Mouse (Mus musculus) CH12.LX (cell line): ENCODE measurements around the gene Pofut1. TPM values are rescaled to one million over a fixed set of nuclear protein-coding genes. Genes with fewer than 3 reads are reported as not detected.
A peak's percentile ranks its signal among the peaks of the same experiment; 100 is the strongest.

ENCODE experiments used
- DNase-seq: peaks from one replicate; pipeline ENCODE4 v3.0.0-alpha.2; 2013; ENCODE audit errors: extremely low read depth
- H3K27ac ChIP-seq: 2 replicates; pipeline ENCODE4 v1.5.1; 2012; ENCODE audit warnings: low read depth, mild to moderate bottlenecking, control low read depth, moderate library complexity; ENCODE audit not compliant: insufficient read depth
- H3K27me3 ChIP-seq: replicated peaks from 2 replicates; pipeline ENCODE3; 2012; ENCODE audit warnings: inconsistent platforms
- H3K36me3 ChIP-seq, 2 experiments: replicated peaks in 1 of 2; 2 replicates each; pipeline versions ENCODE3 to v1.6.1; 2012; ENCODE audit warnings: inconsistent platforms in 1 of 2, low read length in 1 of 2, mild to moderate bottlenecking in 1 of 2, mixed read lengths in 1 of 2, moderate library complexity in 1 of 2; ENCODE audit not compliant: control insufficient read depth in 1 of 2, insufficient read depth in 1 of 2
- H3K4me1 ChIP-seq, 2 experiments: 2 replicates each; pipeline ENCODE4 v1.6.1; 2012; ENCODE audit warnings: inconsistent platforms in 1 of 2, moderate library complexity in 1 of 2; ENCODE audit not compliant: insufficient read depth in 2 of 2, control insufficient read depth in 1 of 2
- H3K4me2 ChIP-seq: 2 replicates; pipeline ENCODE4 v1.6.1; 2012; ENCODE audit warnings: low read depth, mild to moderate bottlenecking, control low read depth; ENCODE audit not compliant: poor library complexity, insufficient read depth, severe bottlenecking
- H3K4me3 ChIP-seq, 3 experiments: fragments of 150-350 bp in 1 of 3; sonication (generic) in 1 of 3; replicated peaks in 1 of 3; 2 replicates each; pipeline versions ENCODE3 to v1.5.1; 2011 to 2012; ENCODE audit warnings: low read depth in 2 of 3, low read length in 2 of 3, mild to moderate bottlenecking in 2 of 3, moderate library complexity in 2 of 3, control low read depth in 1 of 3, improper control_type of control experiment in 1 of 3, inconsistent platforms in 1 of 3, mixed read lengths in 1 of 3; ENCODE audit not compliant: poor library complexity in 1 of 3
- H3K79me2 ChIP-seq: replicated peaks from 2 replicates; pipeline ENCODE4 v1.6.1; 2012; ENCODE audit warnings: mild to moderate bottlenecking, moderate library complexity; ENCODE audit not compliant: control insufficient read depth, poor library complexity, insufficient read depth, severe bottlenecking; ENCODE audit errors: extremely low read depth
- H3K9ac ChIP-seq: 2 replicates; pipeline ENCODE4 v1.6.1; 2012; ENCODE audit warnings: low read depth, mild to moderate bottlenecking, control low read depth, moderate library complexity; ENCODE audit not compliant: insufficient read depth
- H3K9me3 ChIP-seq: replicated peaks from 2 replicates; pipeline ENCODE3; 2012; ENCODE audit warnings: low read length, inconsistent platforms, mixed read lengths
- BHLHE40 ChIP-seq: IDR thresholded peaks from 2 replicates; pipeline ENCODE4 v1.6.1; 2011; ENCODE audit warnings: mild to moderate bottlenecking, low read depth, low read length, improper control_type of control experiment
- CHD1 ChIP-seq: IDR thresholded peaks from 2 replicates; pipeline ENCODE4 v1.6.1; 2012; ENCODE audit warnings: low read depth, low read length, improper control_type of control experiment, inconsistent platforms
- CTCF ChIP-seq, 2 experiments: IDR thresholded peaks in 1 of 2; conservative IDR thresholded peaks in 1 of 2; 2 replicates each; pipeline ENCODE4 v1.5.1; 2011 to 2012; ENCODE audit warnings: low read depth in 2 of 2, low read length in 2 of 2, improper control_type of control experiment in 1 of 2, inconsistent platforms in 1 of 2, mild to moderate bottlenecking in 1 of 2, moderate library complexity in 1 of 2
- E2F4 ChIP-seq: IDR thresholded peaks from 2 replicates; pipeline ENCODE4 v1.6.1; 2011; ENCODE audit warnings: low read depth, low read length, improper control_type of control experiment; ENCODE audit not compliant: insufficient replicate concordance
- ELF1 ChIP-seq: IDR thresholded peaks from 2 replicates; pipeline ENCODE4 v1.6.1; 2014; ENCODE audit warnings: low read depth, mild to moderate bottlenecking, inconsistent platforms, low read length, improper control_type of control experiment
- EP300 ChIP-seq: IDR thresholded peaks from 2 replicates; pipeline ENCODE4 v1.6.1; 2011; ENCODE audit warnings: low read length, improper control_type of control experiment
- ETS1 ChIP-seq: conservative IDR thresholded peaks from 2 replicates; pipeline ENCODE4 v1.6.1; 2012; ENCODE audit warnings: low read depth, mild to moderate bottlenecking, inconsistent platforms, low read length, improper control_type of control experiment, moderate library complexity
- GABPA ChIP-seq: IDR thresholded peaks from 2 replicates; pipeline ENCODE4 v1.6.1; 2012; ENCODE audit warnings: low read depth, low read length, improper control_type of control experiment, inconsistent platforms; ENCODE audit not compliant: insufficient replicate concordance
- IRF4 ChIP-seq: IDR thresholded peaks from 2 replicates; pipeline ENCODE4 v1.6.1; 2014; ENCODE audit warnings: low read depth, mild to moderate bottlenecking, inconsistent platforms, low read length, improper control_type of control experiment
- JUND ChIP-seq: conservative IDR thresholded peaks from 2 replicates; pipeline ENCODE4 v1.6.1; 2011; ENCODE audit warnings: low read depth, low read length, improper control_type of control experiment
- MAFK ChIP-seq: IDR thresholded peaks from 2 replicates; pipeline ENCODE4 v1.6.1; 2011; ENCODE audit warnings: low read length, improper control_type of control experiment; ENCODE audit not compliant: insufficient replicate concordance
- MAX ChIP-seq: IDR thresholded peaks from 2 replicates; pipeline ENCODE4 v1.6.1; 2011; ENCODE audit warnings: low read length, improper control_type of control experiment
- MEF2A ChIP-seq: IDR thresholded peaks from 2 replicates; pipeline ENCODE4 v1.6.1; 2014; ENCODE audit warnings: low read depth, mild to moderate bottlenecking, inconsistent platforms, low read length, improper control_type of control experiment, borderline replicate concordance
- NELFE ChIP-seq: IDR thresholded peaks from 2 replicates; pipeline ENCODE4 v1.6.1; 2011; ENCODE audit warnings: low read depth, low read length, improper control_type of control experiment
- PAX5 ChIP-seq: IDR thresholded peaks from 2 replicates; pipeline ENCODE4 v1.6.1; 2012; ENCODE audit warnings: low read length, inconsistent platforms, mixed read lengths
- RCOR1 ChIP-seq: conservative IDR thresholded peaks from 2 replicates; pipeline ENCODE4 v1.6.1; 2012; ENCODE audit warnings: low read depth, mild to moderate bottlenecking, inconsistent platforms, low read length, improper control_type of control experiment
- SMC3 ChIP-seq: IDR thresholded peaks from 2 replicates; pipeline ENCODE4 v1.6.1; 2011; ENCODE audit warnings: low read depth, low read length, improper control_type of control experiment
- UBTF ChIP-seq: IDR thresholded peaks from 2 replicates; pipeline ENCODE4 v1.6.1; 2012; ENCODE audit warnings: low read depth, mild to moderate bottlenecking, inconsistent platforms, low read length, improper control_type of control experiment, moderate library complexity
- ZC3H11A ChIP-seq: IDR thresholded peaks from 2 replicates; pipeline ENCODE4 v1.6.1; 2012; ENCODE audit warnings: low read depth, mild to moderate bottlenecking, inconsistent platforms, low read length, improper control_type of control experiment
- dilution Hi-C: fragments of 300-500 bp; cut with MboI; formaldehyde crosslinking; loops from 2 replicates; pipeline ENCODE4 v1.14.3; 2020; ENCODE audit warnings: low sequenced_read_pairs; ENCODE audit not compliant: extremely low pct_unique_long_range_greater_than_20kb, extremely low pct_ligation_motif_present
- in situ Hi-C: fragments of 300-500 bp; cut with MboI; formaldehyde crosslinking; loops from 3 replicates; pipeline ENCODE4 v1.14.3; 2019; ENCODE audit warnings: low sequenced_read_pairs, low pct_ligation_motif_present, low pct_unique_long_range_greater_than_20kb, mixed read lengths
- polyA plus RNA-seq: library from polyadenylated mRNA; unstranded; fragments of >175 nt; gene quantifications from 2 replicates; pipeline ENCODE4 v1.2.1, GENCODE M21; 2012; ENCODE audit warnings: low read depth; ENCODE audit not compliant: insufficient read length
- total RNA-seq, 2 experiments: library from RNA; depleted of rRNA; stranded (reverse); fragments of 300-350 nt in 1 of 2; fragments of >200 nt in 1 of 2; gene quantifications; 2 replicates each; pipeline ENCODE4 v1.2.3; 2012 to 2014

Pofut1 gene
- total and polyA plus RNA-seq, 3 experiments = 15.0 to 25.6 (median 22.8) TPM

DNA sequence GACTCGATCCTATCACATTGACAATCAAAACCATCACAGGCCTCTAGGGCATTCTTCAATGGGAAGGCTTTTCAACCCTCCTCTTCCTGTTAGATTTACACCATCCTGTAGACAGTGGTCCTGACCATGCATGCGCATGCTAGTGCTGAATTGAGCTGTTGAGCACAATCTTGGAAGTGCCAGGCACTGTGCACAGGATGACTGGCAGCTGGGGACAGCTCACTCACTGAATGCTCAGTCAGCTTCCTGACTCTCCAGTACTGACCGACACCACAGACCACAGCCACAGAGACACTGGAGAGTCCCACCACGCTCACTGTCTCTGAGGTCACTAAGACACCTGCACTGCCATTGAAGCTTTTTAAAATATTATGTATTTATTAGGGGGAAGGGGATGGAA, 25.9 kb upstream of the Pofut1 start:
- Histone ChIP-seq H3K27ac (no peak overlapping the region), H3K27me3 (no peaks in the 10 kb centered on the region), H3K4me2 (no peak overlapping the region), H3K9me3 (no peaks in the 10 kb centered on the region), H3K36me3 (peaks cover 0 to 16% of the 10 kb centered on the region in 2 experiments), H3K79me2 (no peaks in the 10 kb centered on the region), H3K4me1 (peaks cover 9 to 24% of the 10 kb centered on the region in 2 experiments), H3K9ac (no peak overlapping the region), H3K4me3 (no peak overlapping the region)
- in situ Hi-C loops = no loop called here
- TF ChIP-seq E2F4 (no peak), ETS1 (0 out of 2 replicates have a peak, but pooled peaks have one; percentile 14)
- dilution Hi-C loops = no loop called here
- no peak for DNase-seq

- no peak for TF ChIP-seq ETS1
- no peak for TF ChIP-seq MEF2A
- no peak for TF ChIP-seq SMC3
- no peak for TF ChIP-seq GABPA
- TF ChIP-seq CHD1 = no peak
- no peak for TF ChIP-seq MAX
- TF ChIP-seq MAFK = no peak
- TF ChIP-seq CTCF (conservative IDR thresholded peaks at IDR 0.05 in 1 of 2, IDR thresholded peaks at IDR 0.05 in 1 of 2; ENCODE audit: low read depth in 2 of 2, low read length in 2 of 2) = no peak
- no peak for TF ChIP-seq PAX5
- TF ChIP-seq NELFE = no peak
- TF ChIP-seq IRF4 = no peak
- no peak for TF ChIP-seq BHLHE40
- no peak for TF ChIP-seq ELF1
- no peak for TF ChIP-seq ZC3H11A
- no peak for TF ChIP-seq RCOR1
- no peak for TF ChIP-seq UBTF
- no peak for TF ChIP-seq JUND
- no peak for TF ChIP-seq EP300
- TF ChIP-seq, all 38 proteins: peak for 0
- Histone ChIP-seq H3K27ac (no peak overlapping the region), H3K36me3 (peaks cover 0 to 29% of the 10 kb centered on the region in 2 experiments), H3K9me3 (no peaks in the 10 kb centered on the region), H3K79me2 (no peaks in the 10 kb centered on the region), H3K4me1 (peaks cover 9 to 42% of the 10 kb centered on the region in 2 experiments), H3K4me2 (no peak overlapping the region), H3K4me3 (no peak overlapping the region), H3K27me3 (no peaks in the 10 kb centered on the region), H3K9ac (no peak overlapping the region)
- no peak for DNase-seq
- dilution Hi-C loops (no loop called here), in situ Hi-C loops (no loop called here)
These were observed 23.4 kb upstream of the Pofut1 start for GRCm38 (mm10) chr2:153217826-153218340.
